Mouse (Mus musculus) lung, postnatal 0 days (tissue): ENCODE measurements around the gene Muc20.

ENCODE experiments used
- CTCF ChIP-seq: IDR thresholded peaks from 2 replicates; pipeline ENCODE4 v1.5.1; 2016; ENCODE audit warnings: antibody characterized with exemption, mild to moderate bottlenecking
- EP300 ChIP-seq: IDR thresholded peaks from 2 replicates; pipeline ENCODE4 v1.6.1; 2016; ENCODE audit warnings: antibody characterized with exemption, mild to moderate bottlenecking, control low read depth

DNA sequence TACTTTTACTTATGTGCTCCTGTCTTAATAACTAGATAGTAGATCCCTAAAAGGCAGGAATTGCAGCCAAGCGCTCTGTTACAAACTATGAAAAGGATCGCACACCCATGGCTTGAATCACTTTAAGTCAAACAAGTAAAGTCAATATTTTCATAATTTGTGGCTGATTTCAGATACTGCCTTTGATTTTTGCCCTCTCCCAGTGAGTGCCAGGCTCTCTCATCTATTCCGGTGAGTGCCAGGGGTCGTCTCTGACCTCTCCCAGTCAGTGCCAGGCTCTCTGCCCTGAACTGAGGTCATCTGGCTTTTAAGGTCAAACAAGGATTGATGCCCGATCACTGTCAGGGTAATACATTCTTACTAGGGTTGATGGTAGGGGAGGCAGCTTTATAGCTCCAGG, 21.2 kb upstream of the Muc20 start:
- no peak for TF ChIP-seq CTCF
- no peak for TF ChIP-seq EP300
